Mouse (Mus musculus): ENCODE results near the gene Gbp4.
"Not testable (repeated sequence)": the region's sequence is repeated elsewhere in the genome, so short reads cannot be mapped to it uniquely, and the experiment has no call there.

The Gbp4 gene

DNA sequence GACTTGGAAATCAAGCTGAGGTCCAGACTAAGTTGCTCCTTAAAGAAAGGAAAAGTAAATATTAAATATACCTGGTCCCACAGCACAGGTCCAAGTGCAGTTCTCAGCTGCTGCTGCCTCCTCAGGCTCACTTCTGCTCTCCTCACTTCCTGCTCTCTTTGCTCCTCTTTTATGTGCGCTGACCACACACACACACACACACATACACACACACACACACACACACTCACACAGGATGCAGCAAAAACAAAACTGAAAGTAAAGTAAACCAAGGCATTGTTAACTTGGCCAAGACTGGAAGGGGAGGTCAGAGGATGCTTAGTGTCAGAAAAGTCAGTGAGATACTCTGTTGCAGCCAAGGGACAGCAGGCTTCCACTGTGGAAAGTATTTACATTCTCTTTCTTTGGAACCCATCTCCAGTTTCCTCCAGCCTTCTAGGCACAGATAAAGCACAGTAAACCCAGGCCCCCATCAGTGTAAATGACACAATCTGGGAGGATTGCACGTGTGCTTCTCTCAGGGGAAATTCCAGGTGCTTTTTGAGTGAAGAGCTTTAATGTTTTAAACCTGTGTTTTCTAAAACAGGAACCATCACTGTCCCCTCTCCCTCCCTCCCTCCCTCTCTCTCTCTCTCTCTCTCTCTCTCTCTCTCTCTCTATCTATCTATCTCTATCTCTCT is at the start of gene Gbp4, which contains the start of the genes Gbp9 and Gbp8:
TSS of gene Gbp4 (minus strand) at position 178 of the 680 bp plus-strand sequence.
TSS of gene Gbp9 (minus strand) at position 131 of the 680 bp plus-strand sequence.
TSS of gene Gbp8 (minus strand) at position 132 of the 680 bp plus-strand sequence.
- not testable (repeated sequence) for DNase-seq

- DNase-seq, result no peak
These were observed 42.1 kb upstream of the Gbp4 start for GRCm38 (mm10) chr5:105181446-105181845.

- no peak for DNase-seq
These were observed 17.2 kb upstream of the Gbp4 start for GRCm38 (mm10) chr5:105156582-105156981.

- DNase-seq, result no peak
These were observed 14.7 kb upstream of the Gbp4 start for GRCm38 (mm10) chr5:105154049-105154448.

DNA sequence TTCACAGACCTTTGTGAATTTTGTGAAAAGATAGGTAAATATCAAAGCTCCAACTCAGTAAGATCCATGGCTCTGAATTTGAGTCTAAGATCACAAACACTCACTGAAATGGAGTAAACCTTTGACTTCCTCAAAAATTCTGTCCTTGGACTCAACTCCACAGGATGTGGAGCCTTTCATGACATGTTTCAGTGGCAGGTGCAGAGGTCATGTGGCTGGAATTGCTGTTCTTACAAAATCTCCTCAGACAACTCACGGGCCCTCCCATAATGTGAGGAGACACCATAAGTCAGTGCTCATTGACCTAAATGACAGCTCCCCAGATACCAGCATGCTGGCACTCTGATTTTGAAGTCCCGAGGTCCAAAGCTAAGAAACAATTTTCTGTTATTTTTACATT is 8.7 kb upstream of the Gbp4 start:
- DNase-seq, result not testable (repeated sequence)

- DNase-seq, result no peak
These were observed 7.1 kb upstream of the Gbp4 start for GRCm38 (mm10) chr5:105146447-105146846.

GRCm38 (mm10) chr5:105145731-105146130 is 6.3 kb upstream of the Gbp4 start:
- DNase-seq, result not testable (repeated sequence)

GRCm38 (mm10) chr5:105140089-105140810 is 864 bp upstream of the Gbp4 start:
- not testable (repeated sequence) for DNase-seq

GRCm38 (mm10) chr5:105138906-105139305 is 480 bp downstream of the Gbp4 start:
- DNase-seq, result no peak

- not testable (repeated sequence) for DNase-seq
These were observed 2.6 kb downstream of the Gbp4 start for GRCm38 (mm10) chr5:105136706-105137304.

GRCm38 (mm10) chr5:105121731-105122130 is 17.7 kb downstream of the Gbp4 start:
- not testable (repeated sequence) for DNase-seq

GRCm38 (mm10) chr5:105115740-105116139 is 23.6 kb downstream of the Gbp4 start:
- DNase-seq, result no peak

GRCm38 (mm10) chr5:105114696-105115095 is 24.7 kb downstream of the Gbp4 start:
- DNase-seq, result no peak

- no peak for DNase-seq
These were observed 25.7 kb downstream of the Gbp4 start for GRCm38 (mm10) chr5:105113656-105114055.

DNA sequence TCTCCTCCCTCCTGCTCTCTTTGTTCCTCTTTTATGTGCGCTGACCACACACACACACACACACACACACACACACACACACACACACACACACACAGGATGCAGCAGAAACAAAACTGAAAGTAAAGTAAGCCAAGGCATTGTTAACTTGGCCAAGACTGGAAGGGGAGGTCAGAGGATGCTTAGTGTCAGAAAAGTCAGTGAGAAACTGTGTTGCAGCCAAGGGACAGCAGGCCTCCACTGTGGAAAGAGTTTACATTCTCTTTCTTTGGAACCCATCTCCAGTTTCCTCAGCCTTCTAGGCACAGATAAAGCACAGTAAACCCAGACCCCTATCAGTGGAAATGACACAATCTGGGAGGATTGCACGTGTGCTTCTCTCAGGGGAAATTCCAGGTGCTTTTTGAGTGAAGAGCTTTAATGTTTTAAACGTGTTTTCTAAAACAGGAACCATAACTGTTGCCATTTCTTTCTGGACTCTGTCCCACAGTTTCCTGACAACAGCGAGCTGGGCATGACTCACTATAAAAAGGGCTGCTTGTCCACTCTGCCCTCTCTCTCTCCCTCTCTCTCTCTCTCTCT is 29.0 kb downstream of the Gbp4 start:
- DNase-seq, result not testable (repeated sequence)

DNA sequence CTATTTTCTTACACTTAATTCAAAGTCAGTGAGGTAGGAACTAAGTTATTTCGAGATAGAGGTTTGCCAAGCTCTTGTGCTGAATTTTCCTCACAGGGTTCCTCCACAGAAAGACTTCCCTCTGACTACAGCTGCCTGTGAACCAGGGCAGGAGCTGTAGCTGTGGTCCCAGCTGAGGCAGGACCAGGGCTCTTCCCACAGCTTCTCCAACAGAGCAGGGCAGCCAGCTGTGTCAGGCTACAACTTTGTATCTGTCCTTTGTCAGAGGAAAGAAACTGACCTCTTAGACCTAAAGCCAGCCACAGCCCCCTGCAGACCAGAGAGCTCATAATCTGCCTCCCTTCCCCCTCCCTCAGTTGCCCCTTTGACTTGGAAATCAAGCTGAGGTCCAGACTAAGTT is 29.6 kb downstream of the Gbp4 start:
- not testable (repeated sequence) for DNase-seq

DNA sequence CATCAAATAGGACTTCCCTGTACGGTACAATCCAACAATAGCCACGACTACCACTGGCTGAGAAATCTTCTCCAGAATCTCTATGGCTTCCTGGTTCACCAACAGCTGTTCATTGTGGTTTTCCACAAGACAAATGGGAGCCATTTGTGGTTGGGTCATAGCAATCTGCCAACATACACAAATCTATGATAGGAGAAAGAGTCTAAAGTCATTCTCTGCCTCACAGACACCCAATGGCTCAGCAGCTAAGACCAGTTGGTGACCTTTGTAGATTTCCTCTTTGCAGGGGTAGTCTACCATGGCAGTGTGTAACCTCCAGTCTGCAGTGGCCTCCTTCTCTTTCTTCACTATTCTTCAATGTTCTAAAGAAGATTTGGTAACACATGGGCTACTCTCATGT is 33.7 kb downstream of the Gbp4 start:
- not testable (repeated sequence) for DNase-seq

- DNase-seq, result no peak
These were observed 57.5 kb downstream of the Gbp4 start for GRCm38 (mm10) chr5:105081900-105082299.

DNA sequence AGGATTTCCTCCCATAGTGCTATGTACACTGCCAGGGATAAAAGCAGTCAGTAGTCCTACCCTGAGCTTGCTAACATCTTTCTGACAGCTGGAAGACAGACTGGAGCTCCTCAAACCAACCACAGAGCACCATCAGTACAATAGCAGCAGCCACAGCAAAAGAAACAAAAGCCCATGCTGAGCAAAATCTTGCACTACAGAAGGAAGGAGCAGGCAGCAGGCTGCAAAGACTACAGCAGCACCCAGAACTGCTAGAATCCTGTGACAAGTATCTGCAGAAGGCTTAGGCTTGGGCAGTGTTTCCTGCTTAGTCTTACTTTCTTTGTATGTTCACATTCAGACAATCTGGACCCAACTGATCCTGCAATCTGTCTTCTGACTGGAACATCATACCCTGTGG is 71.0 kb downstream of the Gbp4 start:
- DNase-seq, result not testable (repeated sequence)

Data from cerebellum, adult 11 months (tissue).